In the genomic region with DNA sequence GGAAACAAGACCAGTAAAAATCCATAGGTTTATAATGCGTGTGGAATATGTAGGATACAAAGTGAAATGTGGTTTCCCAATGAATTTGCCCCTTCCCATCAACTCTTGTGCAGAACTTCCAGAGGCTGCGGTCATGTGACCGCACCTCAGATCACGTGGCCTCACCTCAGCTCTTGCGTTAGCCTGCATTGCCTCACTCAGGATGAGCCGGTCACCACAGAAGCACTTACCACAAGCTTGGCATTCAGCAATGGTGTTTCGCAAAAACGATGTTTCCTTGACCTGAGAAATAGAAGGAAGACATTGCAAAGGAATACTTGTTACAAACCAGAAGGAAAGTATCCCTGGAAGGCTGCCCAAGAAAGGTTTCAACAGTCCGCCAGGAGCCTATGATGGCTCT, we compare ENCODE assay signal across 21 mouse cellular contexts. TPM values are rescaled to one million over a fixed set of nuclear protein-coding genes. Genes with fewer than 3 reads are reported as not detected.
DNase-seq lines count a peak whose midpoint lies in the region; ATAC-seq and TF ChIP-seq lines count a peak whose summit lies in the region.
"Had no signal": no experiment of that assay in that cellular context is flagged by ENCODE, and none has a peak within 500 bp of the region (broad histone marks: within the 10 kb centered on the region; RNA-seq: fewer than 3 reads in every experiment).

No protein-coding gene starts in this region.

- no peak for TF ChIP-seq POLR2A in bone marrow, adult 2 months (IDR thresholded peaks at IDR 0.05; ENCODE audit: borderline replicate concordance, control insufficient read depth, low read depth, low read length)

- H3K9ac ChIP-seq in liver, embryonic 14.5 days (replicated peaks), result no peak overlapping the region
- H3K9ac ChIP-seq in liver, embryonic 12.5 days, result no peak overlapping the region
- no peak overlapping the region for H3K9ac ChIP-seq in midbrain, embryonic 14.5 days (replicated peaks; ENCODE audit: low read length)
- H3K9ac ChIP-seq in midbrain, embryonic 15.5 days, result no peak overlapping the region
- H3K9ac ChIP-seq: forebrain, embryonic 13.5 days; hindbrain, embryonic 12.5 days; limb, embryonic 12.5 days; neural tube, embryonic 13.5 days had no signal

- no peaks in the 10 kb centered on the region for H3K4me1 ChIP-seq in liver, embryonic 14.5 days (replicated peaks; ENCODE audit: control insufficient read depth in 2 of 2, insufficient read depth in 2 of 2, low read length in 1 of 2)
- no peaks in the 10 kb centered on the region for H3K4me1 ChIP-seq in liver, embryonic 12.5 days
- peaks cover 1% of the 10 kb centered on the region; the same call in 1 of the 2 replicates for H3K4me1 ChIP-seq in bone marrow, adult 2 months (ENCODE audit: control insufficient read depth, insufficient read depth, low read length)
- no peaks in the 10 kb centered on the region for H3K4me1 ChIP-seq in midbrain, embryonic 14.5 days (ENCODE audit: control insufficient read depth, insufficient read depth, low read length)
- no peaks in the 10 kb centered on the region for H3K4me1 ChIP-seq in midbrain, embryonic 15.5 days
- H3K4me1 ChIP-seq: embryonic facial prominence, embryonic 10.5 days; forebrain, embryonic 13.5 days; heart, embryonic 10.5 days; hindbrain, embryonic 12.5 days; midbrain, embryonic 10.5 days had no signal

- TF ChIP-seq EP300 in liver, embryonic 14.5 days (IDR thresholded peaks at IDR 0.05; ENCODE audit: low read depth), result no peak

- no peaks in the 10 kb centered on the region for H3K36me3 ChIP-seq in liver, embryonic 14.5 days (replicated peaks; ENCODE audit: control insufficient read depth, insufficient read depth, low read depth)
- no peaks in the 10 kb centered on the region for H3K36me3 ChIP-seq in liver, embryonic 12.5 days
- no peaks in the 10 kb centered on the region for H3K36me3 ChIP-seq in midbrain, embryonic 14.5 days (ENCODE audit: control insufficient read depth, insufficient read depth, low read length)
- no peaks in the 10 kb centered on the region for H3K36me3 ChIP-seq in midbrain, embryonic 15.5 days (replicated peaks)
- H3K36me3 ChIP-seq: embryonic facial prominence, embryonic 10.5 days; G1E; hindbrain, embryonic 12.5 days; limb, embryonic 12.5 days; midbrain, embryonic 10.5 days; neural tube, embryonic 13.5 days had no signal

- no peak for TF ChIP-seq CTCF in liver, embryonic 14.5 days (IDR thresholded peaks at IDR 0.05; ENCODE audit: low read depth)
- TF ChIP-seq CTCF in bone marrow, adult 2 months (IDR thresholded peaks at IDR 0.05; ENCODE audit: control insufficient read depth, insufficient read depth, low read length), result no peak

- H3K4me3 ChIP-seq in liver, embryonic 14.5 days (ENCODE audit: insufficient read depth in 1 of 2, low read depth in 2 of 2, low read length in 2 of 2), result no peak overlapping the region
- H3K4me3 ChIP-seq in liver, embryonic 12.5 days, result no peak overlapping the region
- H3K4me3 ChIP-seq in bone marrow, adult 2 months (replicated peaks; ENCODE audit: control insufficient read depth, low read depth, low read length), result no peak overlapping the region
- H3K4me3 ChIP-seq in midbrain, embryonic 14.5 days (replicated peaks; ENCODE audit: low read depth, low read length), result no peak overlapping the region
- H3K4me3 ChIP-seq in midbrain, embryonic 15.5 days, result no peak overlapping the region
- H3K4me3 ChIP-seq: embryonic facial prominence, embryonic 10.5 days; forebrain, embryonic 13.5 days; heart, embryonic 10.5 days; hindbrain, embryonic 12.5 days; limb, embryonic 12.5 days; midbrain, embryonic 10.5 days; neural tube, embryonic 13.5 days had no signal

- H3K27me3 ChIP-seq in liver, embryonic 14.5 days (ENCODE audit: control insufficient read depth, insufficient read depth, low read length), result no peaks in the 10 kb centered on the region
- peaks cover 12% of the 10 kb centered on the region; the same call in 1 of the 2 replicates for H3K27me3 ChIP-seq in liver, embryonic 12.5 days (replicated peaks)
- no peaks in the 10 kb centered on the region for H3K27me3 ChIP-seq in midbrain, embryonic 14.5 days (ENCODE audit: control insufficient read depth, insufficient read depth, low read length)
- no peaks in the 10 kb centered on the region for H3K27me3 ChIP-seq in midbrain, embryonic 15.5 days (replicated peaks)
- H3K27me3 ChIP-seq: forebrain, embryonic 13.5 days; hindbrain, embryonic 12.5 days; neural tube, embryonic 13.5 days had no signal

- H3K4me2 ChIP-seq in liver, embryonic 14.5 days (ENCODE audit: low read depth), result no peak overlapping the region
- H3K4me2 ChIP-seq in liver, embryonic 12.5 days, result no peak overlapping the region
- H3K4me2 ChIP-seq in midbrain, embryonic 14.5 days (ENCODE audit: low read length), result no peak overlapping the region
- H3K4me2 ChIP-seq in midbrain, embryonic 15.5 days, result no peak overlapping the region
- H3K4me2 ChIP-seq: forebrain, embryonic 13.5 days; hindbrain, embryonic 12.5 days; limb, embryonic 12.5 days; neural tube, embryonic 13.5 days had no signal

- H3K27ac ChIP-seq in liver, embryonic 14.5 days, result no peak overlapping the region
- no peak overlapping the region for H3K27ac ChIP-seq in liver, embryonic 12.5 days
- peak overlapping the region; percentile 17; the same call in 1 of the 2 replicates for H3K27ac ChIP-seq in bone marrow, adult 2 months (ENCODE audit: control insufficient read depth, insufficient read depth, low read depth, low read length, poor library complexity)
- no peak overlapping the region for H3K27ac ChIP-seq in midbrain, embryonic 14.5 days (replicated peaks; ENCODE audit: low read depth, low read length)
- H3K27ac ChIP-seq in midbrain, embryonic 15.5 days, result no peak overlapping the region
- H3K27ac ChIP-seq: embryonic facial prominence, embryonic 10.5 days; forebrain, embryonic 13.5 days; heart, embryonic 10.5 days; hindbrain, embryonic 12.5 days; limb, embryonic 12.5 days; midbrain, embryonic 10.5 days; neural tube, embryonic 13.5 days had no signal

- no peak for ATAC-seq in liver, embryonic 14.5 days (ENCODE audit: insufficient read depth)
- no peak for ATAC-seq in liver, embryonic 12.5 days
- peak; percentile 42 to 76; a peak in 2 of 4 replicates for ATAC-seq in hematopoietic stem cell, adult 5-6 weeks (replicated peaks in 1 of 2; ENCODE audit: insufficient read depth in 1 of 2, low FRiP score in 2 of 2, low TSS enrichment in 1 of 2, low read depth in 1 of 2, poor library complexity in 2 of 2, severe bottlenecking in 2 of 2)
- ATAC-seq in midbrain, embryonic 14.5 days (ENCODE audit: low FRiP score, low TSS enrichment), result no peak
- no peak for ATAC-seq in midbrain, embryonic 15.5 days (replicated peaks)
- ATAC-seq in CD4-positive, CD25-positive, alpha-beta regulatory T cell, adult 4 months, result no peak
- ATAC-seq: forebrain, embryonic 13.5 days had no signal

- WGBS in liver, embryonic 14.5 days (ENCODE audit: insufficient replicate concordance), result 62% methylated on average over 9 of the region's 9 CpGs
- 63% methylated on average over 9 of the region's 9 CpGs for WGBS in liver, embryonic 12.5 days (ENCODE audit: insufficient replicate concordance)
- 35% methylated on average over 9 of the region's 9 CpGs for WGBS in bone marrow, adult 2 months
- WGBS in midbrain, embryonic 14.5 days, result 96% methylated on average over 9 of the region's 9 CpGs
- 94% methylated on average over 9 of the region's 9 CpGs for WGBS in midbrain, embryonic 15.5 days

- peak in 2 of 3 experiments; percentile 4 to 6 for DNase-seq in liver, embryonic 14.5 days (ENCODE audit: low read depth in 3 of 3, low spot score in 3 of 3)
- peak; percentile 86 for DNase-seq in 416B (ENCODE audit: low read depth)
- no peak for DNase-seq in midbrain, embryonic 14.5 days
- DNase-seq: cerebellum, adult 8-10 months; gastrocnemius, postnatal 14 days; heart, postnatal 10 days; kidney, adult 2 months; kidney, postnatal 10 days had no signal

- no peaks in the 10 kb centered on the region for H3K9me3 ChIP-seq in liver, embryonic 14.5 days (ENCODE audit: control insufficient read depth, low read length)
- H3K9me3 ChIP-seq in liver, embryonic 12.5 days (replicated peaks), result no peaks in the 10 kb centered on the region
- H3K9me3 ChIP-seq in midbrain, embryonic 14.5 days (ENCODE audit: control insufficient read depth, low read length), result no peaks in the 10 kb centered on the region
- H3K9me3 ChIP-seq in midbrain, embryonic 15.5 days, result no peaks in the 10 kb centered on the region
- H3K9me3 ChIP-seq: embryonic facial prominence, embryonic 10.5 days; forebrain, embryonic 13.5 days; G1E; heart, embryonic 10.5 days; hindbrain, embryonic 12.5 days; limb, embryonic 12.5 days; midbrain, embryonic 10.5 days; neural tube, embryonic 13.5 days had no signal

RNA-seq across cellular contexts. Expression of a gene that starts 19.7 kb away (rescaled TPM):
- 0.11 and 0.12 TPM in 2 replicates for polyA plus RNA-seq in liver, embryonic 14.5 days (2012; rRNA removed)
- 0.03 and 0.06 TPM in 2 replicates for polyA plus RNA-seq in liver, embryonic 14.5 days (2014; fragmentation: Nextera tagmentation; extraction: Ambion mirVana)
- 0.13 and 0.17 TPM in 2 replicates for polyA plus RNA-seq in liver, embryonic 12.5 days (2016; fragmentation: Nextera tagmentation; extraction: Ambion mirVana)
- polyA plus RNA-seq in bone marrow, adult 2 months (2011; ENCODE audit: insufficient read depth, insufficient read length, low replicate concordance, missing spikeins), result 1.2 TPM in 1 of 2 replicates, not detected in the other
- 0.19 TPM in 1 of 2 replicates, not detected in the other for total RNA-seq in hematopoietic stem cell, adult 5-6 weeks (2017)
- polyA plus RNA-seq in midbrain, embryonic 14.5 days (2014; fragmentation: Nextera tagmentation; extraction: Ambion mirVana), result 0.19 and 2.9 TPM in 2 replicates
- 2.2 and 2.5 TPM in 2 replicates for polyA plus RNA-seq in midbrain, embryonic 15.5 days (2015; fragmentation: Nextera tagmentation; extraction: Ambion mirVana)
- polyA plus RNA-seq in CD4-positive, CD25-positive, alpha-beta regulatory T cell, adult 4 months (2017; shearing (Covaris generic)), result not detected
- total RNA-seq: G1E had no signal
- polyA plus RNA-seq: G1E had no signal

Comparison
In these comparisons a context has a peak if more than half of its experiments do, and no peak if none do; other contexts are left out.
1. ATAC-seq: peak in hematopoietic stem cell, adult 5-6 weeks (2 of 2); none in liver, embryonic 14.5 days (single experiment), liver, embryonic 12.5 days (single experiment), midbrain, embryonic 14.5 days (single experiment), midbrain, embryonic 15.5 days (single experiment) and CD4-positive, CD25-positive, alpha-beta regulatory T cell, adult 4 months (single experiment).